Comparison of ENCODE assay signal across 8 mouse cellular contexts in the genomic region with DNA sequence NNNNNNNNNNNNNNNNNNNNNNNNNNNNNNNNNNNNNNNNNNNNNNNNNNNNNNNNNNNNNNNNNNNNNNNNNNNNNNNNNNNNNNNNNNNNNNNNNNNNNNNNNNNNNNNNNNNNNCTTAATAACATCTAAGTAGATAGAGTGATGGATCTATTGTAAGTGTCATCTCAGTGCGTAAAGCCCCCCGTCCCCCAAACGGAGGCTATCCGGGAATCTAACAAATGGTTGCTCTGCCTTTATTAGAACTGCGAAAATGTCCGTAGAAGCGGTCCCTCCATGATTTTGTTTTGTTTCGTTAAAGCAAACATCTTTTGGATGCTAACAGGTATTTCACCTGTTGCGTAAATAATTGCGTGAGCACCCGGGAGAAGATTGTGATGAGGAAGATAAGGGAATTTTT. TPM values are rescaled to one million over a fixed set of nuclear protein-coding genes. Genes with fewer than 3 reads are reported as not detected.
DNase-seq lines count a peak whose midpoint lies in the region; ATAC-seq and TF ChIP-seq lines count a peak whose summit lies in the region.

No protein-coding gene starts in this region.

- peak overlapping the region; percentile 91 for H3K4me3 ChIP-seq in layer of hippocampus, adult 2 months
- H3K4me3 ChIP-seq in embryonic facial prominence, embryonic 10.5 days: peak overlapping the region; percentile 76
- H3K4me3 ChIP-seq in hindbrain, embryonic 15.5 days: peak overlapping the region; percentile 88
- peak overlapping the region; percentile 70 for H3K4me3 ChIP-seq in midbrain, embryonic 15.5 days

- no peak for ATAC-seq in hindbrain, embryonic 15.5 days (ENCODE audit: low FRiP score, low read depth)
- no peak; the same call in 1 of the 2 replicates for ATAC-seq in midbrain, embryonic 15.5 days (replicated peaks)

- H3K27ac ChIP-seq in layer of hippocampus, adult 2 months: peak overlapping the region; percentile 97
- peak overlapping the region; percentile 95 for H3K27ac ChIP-seq in embryonic facial prominence, embryonic 10.5 days (replicated peaks)
- peak overlapping the region; percentile 97 for H3K27ac ChIP-seq in hindbrain, embryonic 15.5 days (replicated peaks)
- H3K27ac ChIP-seq in midbrain, embryonic 15.5 days: peak overlapping the region; percentile 96

- TF ChIP-seq CTCF in layer of hippocampus, adult 2 months (conservative IDR thresholded peaks at IDR 0.05): no peak

- H3K4me2 ChIP-seq in hindbrain, embryonic 15.5 days: peak overlapping the region; percentile 67
- H3K4me2 ChIP-seq in midbrain, embryonic 15.5 days: peak overlapping the region; percentile 53

- H3K9ac ChIP-seq in hindbrain, embryonic 15.5 days: peak overlapping the region; percentile 93
- H3K9ac ChIP-seq in midbrain, embryonic 15.5 days: peak overlapping the region; percentile 79

- H3K9me3 ChIP-seq in embryonic facial prominence, embryonic 10.5 days: no peaks in the 10 kb centered on the region
- no peaks in the 10 kb centered on the region for H3K9me3 ChIP-seq in hindbrain, embryonic 15.5 days
- no peaks in the 10 kb centered on the region for H3K9me3 ChIP-seq in midbrain, embryonic 15.5 days

- intact Hi-C loops in gastrocnemius, postnatal 36 days (cut with DNase I): no loop called here

- H3K4me1 ChIP-seq in embryonic facial prominence, embryonic 10.5 days: peaks cover 7% of the 10 kb centered on the region
- H3K4me1 ChIP-seq in hindbrain, embryonic 15.5 days (replicated peaks): peaks cover 12% of the 10 kb centered on the region
- H3K4me1 ChIP-seq in midbrain, embryonic 15.5 days: 0 out of 2 replicates have a peak, but pooled peaks cover 6% of the 10 kb centered on the region

- H3K36me3 ChIP-seq in embryonic facial prominence, embryonic 10.5 days (replicated peaks): no peaks in the 10 kb centered on the region
- H3K36me3 ChIP-seq in hindbrain, embryonic 15.5 days: no peaks in the 10 kb centered on the region
- H3K36me3 ChIP-seq in midbrain, embryonic 15.5 days (replicated peaks): no peaks in the 10 kb centered on the region

- H3K27me3 ChIP-seq in embryonic facial prominence, embryonic 10.5 days (replicated peaks; ENCODE audit: low read depth, poor library complexity, severe bottlenecking): no peaks in the 10 kb centered on the region
- no peaks in the 10 kb centered on the region for H3K27me3 ChIP-seq in hindbrain, embryonic 15.5 days
- no peaks in the 10 kb centered on the region for H3K27me3 ChIP-seq in midbrain, embryonic 15.5 days (replicated peaks)

- 4% methylated on average over 11 of the region's 11 CpGs for WGBS in embryonic facial prominence, embryonic 10.5 days
- WGBS in hindbrain, embryonic 15.5 days: 2% methylated on average over 11 of the region's 11 CpGs
- 3% methylated on average over 11 of the region's 11 CpGs for WGBS in midbrain, embryonic 15.5 days

- no peak for DNase-seq in layer of hippocampus, adult 2 months (ENCODE audit: low spot score in 2 of 2)
- no peak for DNase-seq in layer of hippocampus, adult 9-11 months
- DNase-seq in embryonic facial prominence, embryonic 10.5 days (ENCODE audit: low spot score): no peak
- DNase-seq in spleen, postnatal 36 days (ENCODE audit: low spot score in 2 of 2): no peak
- DNase-seq in spleen, postnatal 14 days (ENCODE audit: low spot score in 2 of 2): no peak
- no peak for DNase-seq in gastrocnemius, postnatal 36 days

RNA-seq across cellular contexts. Expression of a gene that starts 0.6 kb away (rescaled TPM):
- 100 to 1,000 TPM; 230 to 241 TPM for total RNA-seq in layer of hippocampus, adult 2 months (2021)
- 13.2 and 13.6 TPM in 2 replicates for polyA plus RNA-seq in embryonic facial prominence, embryonic 10.5 days (2016; fragmentation: Nextera tagmentation; extraction: Ambion mirVana)
- 99.9 and 101 TPM in 2 replicates for polyA plus RNA-seq in hindbrain, embryonic 15.5 days (2015; fragmentation: Nextera tagmentation; extraction: Ambion mirVana)
- polyA plus RNA-seq in midbrain, embryonic 15.5 days (2015; fragmentation: Nextera tagmentation; extraction: Ambion mirVana): 107 and 117 TPM in 2 replicates
- under 1 TPM; 0.91 to 0.94 TPM for total RNA-seq in gastrocnemius, postnatal 36 days (2021)
